Mouse (Mus musculus) erythroblast, embryonic 14.5 days (primary cell): ENCODE results near the gene Cnot10.

Experiments
- GATA1 ChIP-seq: IDR thresholded peaks from 2 replicates; pipeline ENCODE4 v1.6.1; 2012; ENCODE audit warnings: low read length, inconsistent platforms, mixed read lengths
- TAL1 ChIP-seq: IDR thresholded peaks from 3 replicates; pipeline ENCODE4 v1.6.1; 2012; ENCODE audit warnings: low read length, inconsistent platforms, mixed read lengths

DNA sequence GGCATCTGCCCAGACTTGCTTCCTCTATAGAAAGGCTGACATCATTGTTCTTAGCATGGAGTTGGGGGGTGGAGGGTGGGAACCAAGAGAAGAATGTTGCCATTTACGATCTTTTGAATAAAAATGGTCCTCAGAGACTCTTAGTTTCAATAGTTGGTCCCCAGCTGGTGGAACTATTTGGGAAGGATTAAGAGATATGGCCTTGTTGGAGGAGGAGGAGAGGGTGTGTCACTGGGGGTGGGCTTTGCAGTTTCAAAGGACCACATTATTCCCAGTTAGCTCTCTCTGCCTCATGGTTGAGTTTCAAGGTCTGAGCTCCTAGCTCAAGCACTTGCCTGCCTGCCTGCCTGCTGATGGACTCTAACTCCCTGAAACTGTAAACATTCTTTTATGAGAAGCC is 32.0 kb upstream of the Cnot10 start:
- no peak for TF ChIP-seq TAL1
- TF ChIP-seq GATA1 = no peak
